Mouse (Mus musculus) brain, embryonic 18.5 days (tissue): ENCODE data around the gene Lcn2.
A peak's percentile ranks its signal among the peaks of the same experiment; 100 is the strongest.
"Not testable (repeated sequence)": the region's sequence is repeated elsewhere in the genome, so short reads cannot be mapped to it uniquely, and the experiment has no call there.

Source experiments
- DNase-seq: peaks from one replicate; pipeline ENCODE4 v3.0.0-alpha.2; 2012; ENCODE audit warnings: low read depth, low spot score

Lcn2 gene

DNA sequence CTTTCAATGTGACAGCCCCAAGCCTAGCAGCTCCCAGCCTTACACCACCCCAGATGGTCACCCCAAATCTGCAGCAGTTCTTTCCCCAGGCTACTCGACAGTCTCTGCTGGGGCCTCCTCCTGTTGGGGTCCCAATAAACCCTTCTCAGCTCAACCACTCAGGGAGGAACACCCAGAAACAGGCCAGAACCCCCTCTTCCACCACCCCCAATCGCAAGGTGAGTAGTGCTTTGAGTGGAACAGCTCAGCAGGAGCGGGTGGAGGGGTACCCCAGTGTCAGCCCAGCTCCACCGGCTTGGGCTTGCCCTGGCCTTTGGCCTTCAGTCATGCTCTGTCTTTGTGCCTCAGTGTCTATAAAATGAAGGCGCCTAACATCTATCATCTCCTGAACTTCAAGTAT, 20.7 kb downstream of the Lcn2 start:
- no peak for DNase-seq

- no peak for DNase-seq
These were observed 23.9 kb downstream of the Lcn2 start for GRCm38 (mm10) chr2:32364121-32364520.

- no peak for DNase-seq
These were observed 24.5 kb downstream of the Lcn2 start for GRCm38 (mm10) chr2:32363376-32364106.

DNA sequence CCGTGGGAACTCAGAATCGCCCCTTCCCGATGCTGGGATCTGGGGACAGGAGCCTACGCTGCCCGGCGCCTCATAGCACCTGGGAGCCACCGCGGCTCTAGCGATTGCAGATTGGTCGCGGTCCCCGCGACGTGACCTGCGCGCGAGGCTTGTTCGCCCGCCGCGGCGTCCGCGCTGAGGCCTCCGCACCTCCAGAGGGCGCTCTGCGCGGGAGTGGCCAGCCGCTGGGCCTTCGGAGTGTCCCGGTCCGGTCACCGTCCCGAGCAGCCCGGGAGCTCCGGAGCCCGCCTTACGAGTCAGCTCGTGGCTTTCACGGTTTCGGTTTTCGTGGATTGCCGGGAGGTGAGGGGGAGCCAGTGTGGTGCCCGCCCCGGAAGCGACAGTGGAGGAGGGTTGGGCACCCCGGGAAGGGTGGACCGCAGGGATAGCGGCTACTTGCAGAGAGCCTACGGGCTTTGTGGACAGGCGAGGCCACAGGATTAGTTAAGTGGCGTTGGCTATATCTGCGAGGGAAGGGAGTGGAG, 25.2 kb downstream of the Lcn2 start:
- no peak for DNase-seq

- not testable (repeated sequence) for DNase-seq
These were observed 25.8 kb downstream of the Lcn2 start for GRCm38 (mm10) chr2:32362274-32362673.

- DNase-seq = no peak
These were observed 26.6 kb downstream of the Lcn2 start for GRCm38 (mm10) chr2:32361437-32361836.

GRCm38 (mm10) chr2:32360741-32361140, 27.3 kb downstream of the Lcn2 start:
- DNase-seq = no peak

GRCm38 (mm10) chr2:32358381-32358780, 29.7 kb downstream of the Lcn2 start:
- no peak for DNase-seq

DNA sequence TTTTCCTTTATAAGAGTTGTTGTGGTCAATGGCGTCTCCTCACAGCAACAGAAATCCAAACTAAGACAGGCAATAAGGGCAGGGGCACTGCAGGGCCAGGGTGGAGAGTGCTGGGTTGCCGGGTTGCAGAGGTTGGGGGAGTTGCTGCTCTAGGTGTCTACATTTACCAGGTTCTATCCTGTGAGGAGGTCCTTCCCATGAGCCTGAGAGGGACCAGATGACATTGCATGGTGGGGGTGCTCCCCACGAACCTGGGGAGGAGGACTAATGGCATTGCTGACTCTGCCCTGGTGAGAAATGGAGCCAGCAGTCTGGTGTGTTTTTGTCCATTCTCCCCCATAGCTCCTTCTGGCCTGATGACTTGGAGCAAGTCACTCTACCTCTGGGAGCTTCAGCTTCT, 30.3 kb downstream of the Lcn2 start:
- DNase-seq = no peak

GRCm38 (mm10) chr2:32356216-32356615, 31.8 kb downstream of the Lcn2 start:
- no peak for DNase-seq

GRCm38 (mm10) chr2:32354336-32354895, 33.6 kb downstream of the Lcn2 start:
- no peak for DNase-seq

DNA sequence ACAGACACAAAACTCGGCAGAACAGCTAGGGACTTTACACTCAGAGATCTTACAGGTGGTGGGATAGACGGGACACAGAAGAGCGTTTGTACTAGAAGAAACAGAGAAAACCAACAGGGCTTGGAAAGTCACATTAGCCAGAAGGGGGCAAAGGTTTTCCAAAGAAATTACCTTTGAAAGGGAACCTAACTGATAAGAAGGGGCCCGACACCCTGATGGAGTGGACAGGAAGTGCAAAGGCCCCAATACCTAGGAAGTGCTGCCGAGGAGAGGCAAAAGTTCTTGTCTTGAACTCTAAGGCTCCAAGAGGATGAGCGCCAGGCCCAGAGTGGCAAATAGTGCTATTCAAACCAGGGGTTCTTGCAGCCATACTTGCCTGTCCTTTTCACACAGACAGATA, 34.2 kb downstream of the Lcn2 start:
- no peak for DNase-seq

GRCm38 (mm10) chr2:32353007-32353542, 35.0 kb downstream of the Lcn2 start, which contains the start of gene Dnm1:
Dnm1 (minus strand) TSS chr2:32353338.
- peak; percentile 71 for DNase-seq

DNA sequence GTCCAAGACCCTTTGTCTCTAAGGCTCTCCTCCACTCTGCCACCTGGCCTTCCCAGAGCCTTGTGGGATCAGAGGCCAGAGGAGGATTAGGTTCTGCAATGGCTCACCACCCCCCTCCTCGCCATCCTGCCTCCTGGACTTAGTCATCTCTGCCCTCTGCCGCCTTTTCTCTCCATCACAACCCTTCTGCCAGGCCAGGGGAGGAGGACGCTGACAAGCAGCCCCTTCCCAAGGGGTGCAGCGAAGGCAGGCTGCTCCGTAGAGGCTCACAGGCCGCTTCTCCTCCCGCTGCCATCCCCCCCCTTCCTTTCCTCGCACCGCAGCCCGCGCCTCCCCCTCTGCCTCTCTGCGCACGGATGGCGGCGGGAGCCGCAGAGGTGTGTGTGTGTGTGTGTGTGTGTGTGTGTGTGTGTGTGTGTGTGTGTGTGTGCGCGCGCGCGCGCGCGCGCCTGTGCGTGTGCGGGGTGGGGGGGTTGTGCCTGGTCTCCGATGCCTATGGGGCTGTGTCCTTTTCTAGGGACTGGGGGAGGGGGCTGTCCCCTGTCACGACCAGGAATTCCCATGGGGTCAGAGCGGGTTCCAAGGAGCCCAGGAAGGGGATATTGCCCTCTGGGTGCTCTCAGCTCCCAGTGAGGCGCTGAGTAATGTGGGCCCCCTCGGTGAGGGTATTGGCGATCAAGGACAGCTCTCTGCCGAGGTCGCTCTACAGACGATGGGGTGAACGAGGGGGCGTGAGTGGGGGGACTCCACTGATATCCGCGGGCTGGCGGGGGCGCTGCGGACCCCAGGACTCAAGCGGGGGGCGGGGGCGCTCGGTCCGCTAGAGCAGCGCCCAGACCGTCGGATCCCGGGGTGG, 35.7 kb downstream of the Lcn2 start, which contains the start of gene Ciz1:
Gene Ciz1, plus strand, starts transcription at position 177 of the 856 bp plus-strand sequence.
- peak; percentile 30 for DNase-seq

- no peak for DNase-seq
These were observed 36.5 kb downstream of the Lcn2 start for GRCm38 (mm10) chr2:32351471-32351961.

DNA sequence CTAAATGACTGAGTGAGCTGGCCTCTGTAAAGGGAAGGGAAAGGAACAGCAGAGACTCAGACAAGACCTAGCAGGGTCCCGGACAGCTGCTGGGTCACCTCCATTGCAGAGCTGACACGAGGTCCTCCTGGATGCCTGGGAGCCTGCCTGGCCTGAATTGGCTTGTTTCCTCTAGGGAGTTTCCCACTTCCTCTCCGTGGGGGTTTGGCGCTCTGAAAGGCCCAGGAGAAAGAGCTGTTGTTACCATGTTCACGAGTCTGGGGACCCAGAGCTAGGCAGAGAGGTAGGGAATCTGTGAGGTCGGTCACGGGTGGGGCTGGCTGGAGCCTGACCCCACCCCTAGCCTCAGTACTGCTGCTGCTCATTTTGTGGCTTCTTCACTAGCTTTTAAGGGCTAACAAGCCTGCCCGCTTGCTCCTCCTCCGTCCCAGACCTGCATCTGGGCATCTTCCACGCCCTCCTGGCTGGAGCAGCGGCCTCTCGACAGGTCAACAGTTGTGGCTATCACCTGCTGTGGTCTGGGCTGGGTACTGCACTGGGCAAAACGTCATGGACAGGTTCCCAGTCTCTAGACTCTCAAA, 37.5 kb downstream of the Lcn2 start:
- no peak for DNase-seq

DNA sequence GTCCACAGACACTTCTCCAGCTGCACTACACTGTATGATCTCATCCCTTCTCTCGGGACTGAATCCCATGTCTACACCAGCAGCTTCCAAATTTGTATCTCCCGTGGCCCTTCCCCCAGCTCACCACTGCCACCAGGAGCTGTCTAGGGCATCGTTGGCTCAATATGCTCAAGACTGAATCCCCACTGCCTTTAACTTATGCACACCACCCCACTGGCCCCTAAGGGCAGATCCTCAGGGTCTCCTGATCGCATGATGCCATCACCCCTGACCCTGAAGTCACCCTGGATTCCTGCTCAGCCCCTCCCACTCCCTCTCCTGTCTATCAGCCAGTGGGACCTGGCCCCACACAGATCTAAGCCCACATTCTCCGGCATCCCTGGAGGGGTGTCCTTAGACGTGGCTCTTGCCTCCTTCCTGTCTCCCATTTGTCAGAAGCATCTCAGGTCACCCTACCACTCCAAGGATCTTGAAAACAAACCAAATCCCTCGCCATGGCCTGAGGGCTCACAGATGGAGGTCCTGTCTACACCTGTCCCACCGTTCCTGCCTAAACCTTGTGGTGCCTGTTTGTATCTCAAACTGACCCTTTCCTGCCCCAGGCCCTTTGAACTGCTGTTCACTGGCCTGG, 38.3 kb downstream of the Lcn2 start:
- no peak for DNase-seq

DNA sequence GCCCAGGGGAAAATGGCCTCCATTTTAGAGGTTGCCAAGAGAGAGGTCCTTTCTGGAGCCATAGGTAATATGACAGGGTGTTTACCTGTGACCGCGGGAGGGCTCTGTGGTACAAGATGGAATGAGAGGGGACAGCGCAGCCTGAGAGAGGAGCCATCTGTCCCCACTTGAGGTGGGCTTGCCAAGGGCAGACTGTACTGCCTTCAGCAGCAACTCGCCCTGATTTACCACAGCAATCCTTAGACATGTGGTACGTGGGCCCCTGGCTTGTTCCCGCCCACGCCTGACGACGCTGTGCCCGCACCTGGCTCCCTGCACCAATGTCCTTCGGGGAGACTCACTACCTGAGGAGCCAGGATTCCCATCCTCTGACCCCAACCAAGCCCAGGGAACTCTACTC, 39.7 kb downstream of the Lcn2 start:
- no peak for DNase-seq

DNA sequence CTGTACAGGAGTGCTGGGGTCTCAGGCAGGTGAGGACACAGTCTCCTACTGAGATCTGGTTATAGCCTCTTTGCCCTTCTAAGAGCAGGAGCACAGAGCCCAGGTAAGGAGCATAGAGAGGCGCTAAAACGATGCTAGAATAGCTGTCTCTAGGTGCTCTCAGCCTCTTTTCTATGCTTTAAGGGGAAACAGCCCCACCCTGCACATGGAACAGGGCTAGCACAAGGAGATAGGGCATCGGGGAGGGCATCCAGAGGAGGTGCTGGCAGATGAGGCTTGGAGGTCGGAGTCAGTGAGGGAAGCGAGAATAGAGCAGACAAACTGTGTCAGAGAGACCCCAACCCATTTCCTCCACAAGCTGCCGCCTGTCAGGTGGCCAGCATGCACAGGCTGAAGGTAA, 41.0 kb downstream of the Lcn2 start:
- no peak for DNase-seq

GRCm38 (mm10) chr2:32344598-32345321, 43.3 kb downstream of the Lcn2 start:
- DNase-seq = no peak
